ENCODE assay signal across 21 mouse cellular contexts in the genomic region with DNA sequence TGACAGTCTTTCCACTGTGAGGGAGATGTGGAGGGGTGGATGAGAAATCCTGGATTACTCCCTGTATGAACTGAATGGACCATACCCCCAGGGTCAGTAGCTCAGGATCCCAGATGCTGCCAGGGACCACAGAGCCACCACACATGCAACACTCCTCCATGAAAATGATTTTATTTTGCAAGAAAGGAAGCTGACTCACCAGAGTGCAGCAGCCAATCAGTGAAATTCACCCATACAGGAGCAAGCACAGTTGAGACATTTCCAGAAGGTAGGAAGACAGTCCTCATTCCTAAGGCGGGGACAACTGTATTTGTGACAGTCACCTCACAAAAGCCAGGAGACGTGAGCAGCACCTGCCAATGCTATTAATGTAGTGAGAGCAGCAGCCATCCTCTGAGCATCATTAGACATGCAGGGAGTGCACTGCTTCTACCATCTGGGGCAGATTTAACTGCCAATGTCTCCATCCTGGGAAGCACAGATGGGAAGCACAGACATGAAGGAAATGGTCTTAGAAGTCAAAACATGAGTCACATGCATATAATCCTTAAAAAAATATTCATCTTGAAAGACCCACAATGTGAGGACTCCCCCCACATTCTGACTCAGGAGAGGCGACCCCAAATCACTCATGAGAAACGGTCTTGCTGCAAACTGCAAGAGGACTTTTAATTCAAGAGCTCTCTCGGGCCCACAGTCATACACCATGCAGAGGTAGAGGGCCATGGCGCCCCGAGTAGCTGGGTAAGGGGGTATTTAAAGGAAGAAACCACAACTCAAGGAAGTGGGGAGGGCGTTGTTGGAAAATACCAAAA. TPM values are rescaled to one million over a fixed set of nuclear protein-coding genes. Genes with fewer than 3 reads are reported as not detected.
DNase-seq lines count a peak whose midpoint lies in the region; ATAC-seq and TF ChIP-seq lines count a peak whose summit lies in the region.
"Not testable (repeated sequence)": the region's sequence is repeated elsewhere in the genome, so short reads cannot be mapped to it uniquely, and the experiment has no call there.
"Had no signal": no experiment of that assay in that cellular context is flagged by ENCODE, and none has a peak within 500 bp of the region (broad histone marks: within the 10 kb centered on the region; RNA-seq: fewer than 3 reads in every experiment).

No protein-coding gene starts in this region.

- in situ Hi-C loops in ES-E14 (cut with MboI; ENCODE audit: low sequenced_read_pairs in 2 of 2, unreplicated experiment in 2 of 2): not testable (repeated sequence)

- not testable (repeated sequence) for TF ChIP-seq CTCF in midbrain, postnatal 0 days (IDR thresholded peaks at IDR 0.05)

- H3K27me3 ChIP-seq in forebrain, embryonic 15.5 days; midbrain, postnatal 0 days (ENCODE audit: insufficient read depth, low read length): not testable (repeated sequence)
- H3K27me3 ChIP-seq in hindbrain, embryonic 15.5 days: peaks cover 13% of the 10 kb centered on the region

- H3K27ac ChIP-seq in ES-E14 (ENCODE audit: insufficient read depth, low read depth, low read length, poor library complexity, severe bottlenecking): peak overlapping the region; percentile 92
- peak overlapping the region; percentile 54 for H3K27ac ChIP-seq in forebrain, embryonic 15.5 days (replicated peaks)
- H3K27ac ChIP-seq in hindbrain, embryonic 15.5 days (replicated peaks); midbrain, postnatal 0 days (ENCODE audit: low read depth, low read length): not testable (repeated sequence)

- H3K9me3 ChIP-seq in ES-E14 (ENCODE audit: control insufficient read depth, insufficient read depth, low read depth, low read length); forebrain, embryonic 15.5 days; hindbrain, embryonic 15.5 days; midbrain, postnatal 0 days (ENCODE audit: low read length): not testable (repeated sequence)

- ATAC-seq in forebrain, embryonic 15.5 days (replicated peaks): peak; percentile 79
- ATAC-seq in hindbrain, embryonic 15.5 days (ENCODE audit: low FRiP score, low read depth): peak; percentile 63; the same call in 1 of the 2 replicates
- not testable (repeated sequence) for ATAC-seq in midbrain, postnatal 0 days (ENCODE audit: low FRiP score)

- peak overlapping the region; percentile 15; the same call in 1 of the 2 replicates for H3K9ac ChIP-seq in ES-E14 (ENCODE audit: insufficient read depth, low read depth, low read length, poor library complexity, severe bottlenecking)
- not testable (repeated sequence) for H3K9ac ChIP-seq in forebrain, embryonic 15.5 days (replicated peaks); hindbrain, embryonic 15.5 days; midbrain, postnatal 0 days (replicated peaks; ENCODE audit: low read length, poor library complexity, severe bottlenecking)

- 79% methylated on average over 8 of the region's 8 CpGs for WGBS in forebrain, embryonic 15.5 days
- whole genome bisulfite sequencing in hindbrain, embryonic 15.5 days: 84% methylated on average over 8 of the region's 8 CpGs
- WGBS in midbrain, postnatal 0 days: 84% methylated on average over 8 of the region's 8 CpGs

- H3K36me3 ChIP-seq in ES-E14 (ENCODE audit: control insufficient read depth, insufficient read depth, low read length, poor library complexity, severe bottlenecking); forebrain, embryonic 15.5 days; hindbrain, embryonic 15.5 days; midbrain, postnatal 0 days (ENCODE audit: insufficient read depth, low read length): not testable (repeated sequence)

- H3K4me1 ChIP-seq in ES-E14 (ENCODE audit: control insufficient read depth in 2 of 2, insufficient read depth in 2 of 2, low read length in 2 of 2, poor library complexity in 1 of 2): peaks cover 7 to 15% of the 10 kb centered on the region in 2 experiments; a peak in 3 of 4 replicates
- peaks cover 11% of the 10 kb centered on the region for H3K4me1 ChIP-seq in forebrain, embryonic 15.5 days
- H3K4me1 ChIP-seq in hindbrain, embryonic 15.5 days (replicated peaks): peaks cover 11% of the 10 kb centered on the region
- H3K4me1 ChIP-seq in midbrain, postnatal 0 days (ENCODE audit: insufficient read depth, low read length): not testable (repeated sequence)

- not testable (repeated sequence) for H3K4me2 ChIP-seq in forebrain, embryonic 15.5 days (replicated peaks); hindbrain, embryonic 15.5 days; midbrain, postnatal 0 days (ENCODE audit: low read depth, low read length, poor library complexity, severe bottlenecking)

- H3K4me3 ChIP-seq in ES-E14 (ENCODE audit: insufficient read depth in 1 of 2, low read depth in 1 of 2, low read length in 2 of 2, poor library complexity in 1 of 2, severe bottlenecking in 1 of 2); forebrain, embryonic 15.5 days; hindbrain, embryonic 15.5 days; midbrain, postnatal 0 days (ENCODE audit: low read depth, low read length): not testable (repeated sequence)

- DNase-seq in 3134 (ENCODE audit: extremely low read depth, insufficient read length, low spot score): peak; percentile 71
- DNase-seq in ES-E14 (ENCODE audit: low read depth, low spot score): not testable (repeated sequence)
- peak; percentile 67 to 70 for DNase-seq in cerebellum, postnatal 10 days
- peak; percentile 37 to 39 for DNase-seq in layer of hippocampus, postnatal 14 days (ENCODE audit: low spot score in 2 of 2)
- peak; percentile 18 for DNase-seq in midbrain, postnatal 0 days (ENCODE audit: low spot score)

RNA-seq across cellular contexts. Expression of a gene that starts 9.7 kb away (rescaled TPM):
- 983 and 1,290 TPM in 2 replicates for total RNA-seq in ES-E14 (2012; rRNA removed)
- 338 and 359 TPM in 2 replicates for polyA plus RNA-seq in forebrain, embryonic 15.5 days (2015; fragmentation: Nextera tagmentation; extraction: Ambion mirVana)
- 323 and 324 TPM in 2 replicates for polyA plus RNA-seq in hindbrain, embryonic 15.5 days (2015; fragmentation: Nextera tagmentation; extraction: Ambion mirVana)
- total RNA-seq in layer of hippocampus, postnatal 14 days (2021): 100 to 1,000 TPM; 713 to 771 TPM
- 647 and 778 TPM in 2 replicates for total RNA-seq in midbrain, postnatal 0 days (2014; rRNA removed)
- 291 and 295 TPM in 2 replicates for polyA plus RNA-seq in midbrain, postnatal 0 days (2015; fragmentation: Nextera tagmentation; extraction: Ambion mirVana)

RNA-seq across cellular contexts. Expression of a gene that starts 30.0 kb away (rescaled TPM):
- total RNA-seq in ES-E14 (2012; rRNA removed): 51.1 and 71.7 TPM in 2 replicates
- polyA plus RNA-seq in forebrain, embryonic 15.5 days (2015; fragmentation: Nextera tagmentation; extraction: Ambion mirVana): 71.7 and 87.2 TPM in 2 replicates
- polyA plus RNA-seq in hindbrain, embryonic 15.5 days (2015; fragmentation: Nextera tagmentation; extraction: Ambion mirVana): 40.6 and 50.6 TPM in 2 replicates
- total RNA-seq in layer of hippocampus, postnatal 14 days (2021): 1 to 10 TPM; 4.8 to 5.1 TPM
- 8.6 and 10.0 TPM in 2 replicates for total RNA-seq in midbrain, postnatal 0 days (2014; rRNA removed)
- polyA plus RNA-seq in midbrain, postnatal 0 days (2015; fragmentation: Nextera tagmentation; extraction: Ambion mirVana): 20.4 and 22.6 TPM in 2 replicates

RNA-seq across cellular contexts. Expression of a gene that starts 39.8 kb away (rescaled TPM):
- 0.32 and 0.49 TPM in 2 replicates for total RNA-seq in ES-E14 (2012; rRNA removed)
- 0.80 TPM in 1 of 2 replicates, not detected in the other for polyA plus RNA-seq in forebrain, embryonic 15.5 days (2015; fragmentation: Nextera tagmentation; extraction: Ambion mirVana)
- polyA plus RNA-seq in hindbrain, embryonic 15.5 days (2015; fragmentation: Nextera tagmentation; extraction: Ambion mirVana): 0.39 TPM in 1 of 2 replicates, not detected in the other
- not detected for total RNA-seq in layer of hippocampus, postnatal 14 days (2021)
- total RNA-seq in midbrain, postnatal 0 days (2014; rRNA removed): not detected in 2 replicates
- polyA plus RNA-seq in midbrain, postnatal 0 days (2015; fragmentation: Nextera tagmentation; extraction: Ambion mirVana): not detected in 2 replicates
- total RNA-seq: heart, adult 2 months; heart, postnatal 36 days; left cerebral cortex, adult 18-20 months; megakaryocyte-erythroid progenitor cell, adult 5-6 weeks had no signal
- polyA plus RNA-seq: embryonic facial prominence, embryonic 12.5 days; frontal cortex, adult 2 months; heart, adult 2 months; heart, embryonic 14.5 days; hindbrain, embryonic 14.5 days; midbrain, embryonic 15.5 days had no signal

RNA-seq across cellular contexts. Expression of a gene that starts 48.8 kb away (rescaled TPM):
- total RNA-seq in ES-E14 (2012; rRNA removed): 0.22 and 0.69 TPM in 2 replicates
- not detected in 2 replicates for polyA plus RNA-seq in forebrain, embryonic 15.5 days (2015; fragmentation: Nextera tagmentation; extraction: Ambion mirVana)
- polyA plus RNA-seq in hindbrain, embryonic 15.5 days (2015; fragmentation: Nextera tagmentation; extraction: Ambion mirVana): not detected in 2 replicates
- total RNA-seq in layer of hippocampus, postnatal 14 days (2021): not detected
- total RNA-seq in midbrain, postnatal 0 days (2014; rRNA removed): not detected in 2 replicates
- not detected in 2 replicates for polyA plus RNA-seq in midbrain, postnatal 0 days (2015; fragmentation: Nextera tagmentation; extraction: Ambion mirVana)
- total RNA-seq: left cerebral cortex, adult 18-20 months; megakaryocyte-erythroid progenitor cell, adult 5-6 weeks had no signal
- polyA plus RNA-seq: embryonic facial prominence, embryonic 12.5 days; hindbrain, embryonic 14.5 days; intestine, embryonic 16.5 days; kidney, embryonic 14.5 days; limb, embryonic 11.5 days; liver, embryonic 11.5 days; midbrain, embryonic 15.5 days; stomach, postnatal 0 days had no signal
